Mouse (Mus musculus) lung, postnatal 0 days (tissue): ENCODE results near the gene Mrps25.

Experiments
- CTCF ChIP-seq: IDR thresholded peaks from 2 replicates; pipeline ENCODE4 v1.5.1; 2016; ENCODE audit warnings: antibody characterized with exemption, mild to moderate bottlenecking
- EP300 ChIP-seq: IDR thresholded peaks from 2 replicates; pipeline ENCODE4 v1.6.1; 2016; ENCODE audit warnings: antibody characterized with exemption, mild to moderate bottlenecking, control low read depth

- TF ChIP-seq CTCF (peak; percentile 45), EP300 (no peak)
Observed at GRCm38 (mm10) chr6:92184178-92184577, 345 bp upstream of the Mrps25 start.
